Mouse (Mus musculus) adrenal gland, postnatal 14 days (tissue): ENCODE measurements around the gene Ppp2r5e. TPM values are rescaled to one million over a fixed set of nuclear protein-coding genes. Genes with fewer than 3 reads are reported as not detected.

ENCODE experiments used
- DNase-seq: peaks from one replicate; pipeline ENCODE4 v3.0.0; 2021; ENCODE audit warnings: mixed read lengths
- total RNA-seq: library from RNA; stranded (reverse); gene quantifications from 2 replicates; pipeline ENCODE4 v1.2.3, GENCODE M21; 2021

Gene Ppp2r5e
- total RNA-seq, 1 experiment from 2014 or later: 47.5 TPM

GRCm38 (mm10) chr12:75429685-75430396, 166.2 kb downstream of the Ppp2r5e start:
- DNase-seq: no peak

GRCm38 (mm10) chr12:75428719-75429118, 167.3 kb downstream of the Ppp2r5e start:
- DNase-seq: no peak

GRCm38 (mm10) chr12:75425882-75426281, 170.2 kb downstream of the Ppp2r5e start:
- no peak for DNase-seq

GRCm38 (mm10) chr12:75424817-75425216, 171.2 kb downstream of the Ppp2r5e start:
- DNase-seq: no peak

GRCm38 (mm10) chr12:75424359-75424758, 171.7 kb downstream of the Ppp2r5e start:
- DNase-seq: no peak

- no peak for DNase-seq
Observed at GRCm38 (mm10) chr12:75416681-75417080, 179.4 kb downstream of the Ppp2r5e start, which contains the start of gene Gphb5. TSS of gene Gphb5 (minus strand) at chr12:75416781.

- no peak for DNase-seq
Observed at GRCm38 (mm10) chr12:75414991-75415390, 181.1 kb downstream of the Ppp2r5e start.

GRCm38 (mm10) chr12:75412964-75413363, 183.1 kb downstream of the Ppp2r5e start:
- DNase-seq: no peak

Other genes starting within 250 kb of the Ppp2r5e start
- gene Gphb5, start 179.5 kb downstream of the Ppp2r5e start, total RNA-seq: not detected in 2 replicates
- gene Wdr89, start 73.3 kb upstream of the Ppp2r5e start, total RNA-seq: 3.6 and 5.0 TPM in 2 replicates
- gene Sgpp1, start 139.5 kb upstream of the Ppp2r5e start, total RNA-seq: 89.2 and 93.5 TPM in 2 replicates
- gene Syne2, start 221.9 kb upstream of the Ppp2r5e start, total RNA-seq: 61.7 and 63.1 TPM in 2 replicates